Mouse (Mus musculus) neural tube, embryonic 11.5 days (tissue): ENCODE measurements around the gene Oxsr1. TPM values are rescaled to one million over a fixed set of nuclear protein-coding genes. Genes with fewer than 3 reads are reported as not detected.
"Not testable (repeated sequence)": the region's sequence is repeated elsewhere in the genome, so short reads cannot be mapped to it uniquely, and the experiment has no call there.

Experiments
- ATAC-seq: fragments of 200-750 bp; cut with Nextera tagmentation; 2 replicates; pipeline ENCODE4 v1.8.0; 2017; ENCODE audit warnings: moderate number of reproducible peaks, mild to moderate bottlenecking, moderate TSS enrichment, moderate library complexity; ENCODE audit not compliant: insufficient read depth, low FRiP score, low TSS enrichment
- DNase-seq: peaks from one replicate; pipeline ENCODE4 v3.0.0-alpha.2; 2015; ENCODE audit warnings: low spot score
- H3K27ac ChIP-seq: fragments of 300-500 bp; sonication (generic); 2 replicates; pipeline ENCODE4 v1.5.1; 2014; ENCODE audit warnings: low read depth, mild to moderate bottlenecking, low read length
- H3K27me3 ChIP-seq: fragments of 300-500 bp; sonication (generic); 2 replicates; pipeline ENCODE4 v1.6.1; 2014; ENCODE audit warnings: mild to moderate bottlenecking, low read length, mixed read lengths; ENCODE audit not compliant: control insufficient read depth, insufficient read depth
- H3K36me3 ChIP-seq: fragments of 300-500 bp; sonication (generic); 2 replicates; pipeline ENCODE4 v1.6.1; 2014; ENCODE audit warnings: mild to moderate bottlenecking, low read length, moderate library complexity, mixed read lengths; ENCODE audit not compliant: control insufficient read depth, insufficient read depth
- H3K4me1 ChIP-seq: fragments of 300-500 bp; sonication (generic); 2 replicates; pipeline ENCODE4 v1.6.1; 2014; ENCODE audit warnings: low read length, mixed read lengths; ENCODE audit not compliant: control insufficient read depth, insufficient read depth
- H3K4me2 ChIP-seq: fragments of 300-500 bp; sonication (generic); 2 replicates; pipeline ENCODE4 v1.6.1; 2014; ENCODE audit warnings: low read depth, mild to moderate bottlenecking, moderate library complexity
- H3K4me3 ChIP-seq: fragments of 300-500 bp; sonication (generic); 2 replicates; pipeline ENCODE4 v1.5.1; 2014; ENCODE audit warnings: low read depth, low read length
- H3K9ac ChIP-seq: fragments of 300-500 bp; sonication (generic); 2 replicates; pipeline ENCODE4 v1.6.1; 2014; ENCODE audit warnings: mild to moderate bottlenecking, low read length
- H3K9me3 ChIP-seq: fragments of 300-500 bp; sonication (generic); 2 replicates; pipeline ENCODE4 v1.6.1; 2016; ENCODE audit warnings: low read length; ENCODE audit not compliant: control insufficient read depth
- WGBS: fragments of 180-500 bp; shearing (Covaris S2); extraction: QIAGEN DNeasy Blood & Tissue Kit; methylation state at CpG from one replicate; pipeline ENCODE4 v1.1.7; 2014; 5-methylcytosine and 5-hydroxymethylcytosine counted together
- polyA plus RNA-seq: library from polyadenylated mRNA; unstranded; fragments of >200 nt; fragmentation: Nextera tagmentation; extraction: Ambion mirVana; gene quantifications from 2 replicates; pipeline ENCODE4 v1.2.1, GENCODE M21; 2014

Oxsr1 gene
- polyA plus RNA-seq, 1 experiment from 2014 or later = 15.8 TPM

GRCm38 (mm10) chr9:119240286-119240997, 81.8 kb downstream of the Oxsr1 start:
- H3K4me3 ChIP-seq = no peak overlapping the region
- peaks cover 2% of the 10 kb centered on the region for H3K36me3 ChIP-seq
- no peak for ATAC-seq
- no peak for DNase-seq
- no peaks in the 10 kb centered on the region for H3K9me3 ChIP-seq
- H3K27ac ChIP-seq = no peak overlapping the region
- WGBS = 81% methylated on average over 10 of the region's 10 CpGs
- H3K4me1 ChIP-seq = no peaks in the 10 kb centered on the region
- no peaks in the 10 kb centered on the region for H3K27me3 ChIP-seq
- H3K9ac ChIP-seq = no peak overlapping the region
- H3K4me2 ChIP-seq = no peak overlapping the region

- DNase-seq = no peak
These were observed 83.0 kb downstream of the Oxsr1 start for GRCm38 (mm10) chr9:119239274-119239673.

GRCm38 (mm10) chr9:119238796-119239195, 83.4 kb downstream of the Oxsr1 start:
- Histone ChIP-seq H3K4me3 (no peak overlapping the region), H3K36me3 (peaks cover 2% of the 10 kb centered on the region), H3K9me3 (no peaks in the 10 kb centered on the region), H3K4me1 (no peaks in the 10 kb centered on the region), H3K9ac (no peak overlapping the region), H3K27ac (no peak overlapping the region), H3K4me2 (no peak overlapping the region), H3K27me3 (no peaks in the 10 kb centered on the region)
- ATAC-seq (no peak), DNase-seq (no peak)
- 95% methylated on average over 4 of the region's 4 CpGs for WGBS

More at GRCm38 (mm10) chr9:119239274-119239673, 83.0 kb downstream of the Oxsr1 start:
- H3K4me2 ChIP-seq = no peak overlapping the region
- H3K9me3 ChIP-seq = no peaks in the 10 kb centered on the region
- WGBS = 97% methylated on average over 3 of the region's 3 CpGs
- no peak for ATAC-seq
- H3K4me3 ChIP-seq = no peak overlapping the region
- no peaks in the 10 kb centered on the region for H3K27me3 ChIP-seq
- no peaks in the 10 kb centered on the region for H3K4me1 ChIP-seq
- H3K36me3 ChIP-seq = peaks cover 2% of the 10 kb centered on the region
- no peak overlapping the region for H3K27ac ChIP-seq
- H3K9ac ChIP-seq = no peak overlapping the region

- no peak for ATAC-seq
- H3K4me3 ChIP-seq = no peak overlapping the region
- DNase-seq = no peak
- no peak overlapping the region for H3K4me2 ChIP-seq
- no peaks in the 10 kb centered on the region for H3K27me3 ChIP-seq
- no peak overlapping the region for H3K27ac ChIP-seq
- no peaks in the 10 kb centered on the region for H3K4me1 ChIP-seq
- no peaks in the 10 kb centered on the region for H3K36me3 ChIP-seq
- H3K9ac ChIP-seq = no peak overlapping the region
- H3K9me3 ChIP-seq = no peaks in the 10 kb centered on the region
- WGBS = 92% methylated on average over 7 of the region's 7 CpGs
These were observed 90.7 kb downstream of the Oxsr1 start for GRCm38 (mm10) chr9:119231552-119231951.

- Histone ChIP-seq H3K9ac (no peak overlapping the region), H3K4me2 (no peak overlapping the region), H3K9me3 (no peaks in the 10 kb centered on the region), H3K36me3 (no peaks in the 10 kb centered on the region), H3K4me3 (no peak overlapping the region), H3K27ac (no peak overlapping the region), H3K4me1 (no peaks in the 10 kb centered on the region), H3K27me3 (no peaks in the 10 kb centered on the region)
- DNase-seq = no peak
- 95% methylated on average over 2 of the region's 2 CpGs for WGBS
- ATAC-seq = no peak
These were observed 91.4 kb downstream of the Oxsr1 start for GRCm38 (mm10) chr9:119230829-119231228.

- 93% methylated on average over 4 of the region's 4 CpGs for WGBS
- Histone ChIP-seq H3K9me3 (no peaks in the 10 kb centered on the region), H3K27ac (no peak overlapping the region), H3K36me3 (no peaks in the 10 kb centered on the region), H3K4me2 (no peak overlapping the region), H3K4me1 (no peaks in the 10 kb centered on the region), H3K4me3 (no peak overlapping the region), H3K9ac (no peak overlapping the region), H3K27me3 (no peaks in the 10 kb centered on the region)
- DNase-seq = no peak
- no peak for ATAC-seq
These were observed 102.0 kb downstream of the Oxsr1 start for GRCm38 (mm10) chr9:119220249-119220648.

- Histone ChIP-seq H3K27ac (no peak overlapping the region), H3K27me3 (no peaks in the 10 kb centered on the region), H3K36me3 (no peaks in the 10 kb centered on the region), H3K9me3 (no peaks in the 10 kb centered on the region), H3K4me2 (no peak overlapping the region), H3K9ac (no peak overlapping the region), H3K4me3 (no peak overlapping the region), H3K4me1 (no peaks in the 10 kb centered on the region)
- WGBS = 82% methylated on average over 2 of the region's 2 CpGs
- DNase-seq (no peak), ATAC-seq (no peak)
These were observed 102.6 kb downstream of the Oxsr1 start for GRCm38 (mm10) chr9:119219667-119220066.

- H3K4me2 ChIP-seq, H3K27ac ChIP-seq, DNase-seq, H3K27me3 ChIP-seq, H3K4me3 ChIP-seq, H3K9ac ChIP-seq, H3K36me3 ChIP-seq, ATAC-seq, H3K9me3 ChIP-seq, H3K4me1 ChIP-seq: not testable (repeated sequence)
- WGBS = 90% methylated on average over 2 of the region's 2 CpGs
These were observed 106.9 kb downstream of the Oxsr1 start for GRCm38 (mm10) chr9:119215341-119215740.

GRCm38 (mm10) chr9:119214601-119215000, 107.6 kb downstream of the Oxsr1 start:
- Histone ChIP-seq H3K9me3 (no peaks in the 10 kb centered on the region), H3K4me2 (no peak overlapping the region), H3K4me3 (no peak overlapping the region), H3K4me1 (no peaks in the 10 kb centered on the region), H3K27me3 (no peaks in the 10 kb centered on the region), H3K9ac (no peak overlapping the region), H3K36me3 (no peaks in the 10 kb centered on the region), H3K27ac (no peak overlapping the region)
- WGBS = 94% methylated on average over 6 of the region's 6 CpGs
- DNase-seq (no peak), ATAC-seq (no peak)
